Mouse (Mus musculus) stomach, postnatal 0 days (tissue): ENCODE measurements around the gene Ctse.

ENCODE experiments used
- CTCF ChIP-seq: IDR thresholded peaks from 2 replicates; pipeline ENCODE4 v1.5.1; 2016; ENCODE audit warnings: antibody characterized with exemption, low read depth, mild to moderate bottlenecking, moderate library complexity
- EP300 ChIP-seq: optimal IDR thresholded peaks from 2 replicates; pipeline ENCODE3; 2016; ENCODE audit warnings: antibody characterized with exemption

DNA sequence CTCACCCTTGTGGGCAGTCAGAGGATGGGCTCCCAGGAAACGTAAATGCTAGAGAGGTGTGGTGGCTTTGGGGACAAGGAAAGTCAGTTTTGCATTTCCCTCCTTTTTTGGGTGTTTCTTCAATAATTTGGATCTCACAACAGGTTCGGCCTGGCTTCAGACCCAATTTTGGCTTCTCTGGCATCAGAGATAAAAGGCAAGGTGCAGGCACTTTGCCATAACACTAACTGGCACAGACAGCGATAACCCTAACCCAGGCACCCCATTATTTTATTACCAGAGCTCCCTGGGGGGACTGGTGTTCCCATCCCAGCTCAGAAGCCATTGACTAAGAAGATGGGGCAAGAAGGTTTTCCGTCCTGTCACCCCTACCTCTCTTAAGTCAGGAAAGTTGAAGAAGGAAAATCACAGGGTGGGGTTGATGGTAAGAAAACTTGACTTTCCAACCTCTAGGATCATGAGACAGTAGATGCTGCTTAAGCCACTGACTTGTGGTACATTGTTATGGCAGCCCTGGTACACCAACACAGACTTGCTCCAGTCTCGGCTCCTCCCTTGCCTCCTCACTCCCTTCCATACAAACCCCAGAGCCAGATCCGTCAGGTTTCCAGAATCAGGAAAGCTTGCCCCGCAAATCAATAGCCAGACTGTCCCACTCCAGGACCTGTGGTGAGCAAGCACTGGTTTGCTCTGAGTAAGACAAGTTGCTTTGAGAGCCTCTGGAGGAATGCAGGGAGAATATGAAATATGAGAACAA lies 22.8 kb downstream of the Ctse start:
- TF ChIP-seq CTCF (no peak), EP300 (no peak)
